Mouse (Mus musculus): Measurements from ENCODE around the gene Rnf130. TPM values are rescaled to one million over a fixed set of nuclear protein-coding genes. Genes with fewer than 3 reads are reported as not detected.

Gene Rnf130
- polyA plus RNA-seq, 1 experiment from 2014 or later: 75.0 TPM

DNA sequence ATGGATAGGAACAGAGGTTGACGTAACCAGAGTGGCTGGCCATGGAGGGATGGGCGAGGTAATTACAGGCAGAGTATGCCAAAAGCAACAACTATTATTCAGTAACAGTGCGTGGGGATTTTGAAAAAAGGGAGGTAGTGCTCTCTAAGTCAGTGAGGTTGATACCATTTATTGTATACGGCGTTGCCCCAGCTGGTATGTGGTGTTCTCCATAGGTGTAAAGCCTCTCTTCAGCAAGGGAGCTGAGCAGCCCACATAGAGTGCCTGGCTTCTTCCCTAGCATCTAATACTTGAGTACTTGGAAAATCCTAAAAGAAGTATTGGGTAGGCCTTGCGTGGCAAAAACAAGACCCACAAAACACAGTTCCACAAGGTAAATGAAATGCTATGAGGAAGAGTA is 33.1 kb downstream of the Rnf130 start:
- no peak overlapping the region for H3K27ac ChIP-seq (ENCODE audit: low read depth)
- H3K9me3 ChIP-seq (ENCODE audit: low read length): no peaks in the 10 kb centered on the region
- H3K4me3 ChIP-seq (ENCODE audit: low read depth, low read length): no peak overlapping the region
- peaks cover 5% of the 10 kb centered on the region for H3K36me3 ChIP-seq (replicated peaks; ENCODE audit: insufficient read depth, low read length)
- no peaks in the 10 kb centered on the region for H3K27me3 ChIP-seq (ENCODE audit: insufficient read depth, low read length)
- no peak for TF ChIP-seq CTCF (IDR thresholded peaks at IDR 0.05; ENCODE audit: low read depth)
- TF ChIP-seq EP300 (IDR thresholded peaks at IDR 0.05; ENCODE audit: low read depth): no peak
- H3K4me1 ChIP-seq (ENCODE audit: insufficient read depth): no peaks in the 10 kb centered on the region
- ATAC-seq: no peak
- no peak for DNase-seq
- WGBS (ENCODE audit: insufficient replicate concordance): 89% methylated on average over 6 of the region's 6 CpGs
- H3K4me2 ChIP-seq (ENCODE audit: low read depth, low read length): no peak overlapping the region
- no peak overlapping the region for H3K9ac ChIP-seq (replicated peaks)

DNA sequence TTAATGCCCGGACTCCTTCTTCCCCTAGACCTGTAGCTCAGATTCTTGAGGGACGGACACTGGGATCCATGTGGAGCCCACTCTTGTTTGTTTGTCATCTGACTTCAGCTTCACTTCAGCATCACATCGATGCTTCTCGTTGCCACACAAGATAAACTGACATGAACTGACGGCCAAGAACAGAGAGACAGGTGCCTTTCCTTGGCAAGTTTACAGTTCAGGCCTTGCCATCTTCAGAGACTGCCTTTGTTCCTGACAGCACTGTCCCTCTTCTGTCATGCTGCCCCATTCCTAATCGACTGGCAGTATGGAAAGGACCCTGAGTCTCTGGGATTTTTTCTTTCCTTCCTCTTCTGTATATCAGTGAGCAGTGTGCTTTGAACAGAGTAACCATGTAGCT is 33.9 kb downstream of the Rnf130 start:
- DNase-seq: no peak
- Histone ChIP-seq H3K27me3 (ENCODE audit: insufficient read depth, low read length) (no peaks in the 10 kb centered on the region), H3K9ac (replicated peaks) (no peak overlapping the region), H3K9me3 (ENCODE audit: low read length) (no peaks in the 10 kb centered on the region), H3K27ac (ENCODE audit: low read depth) (no peak overlapping the region), H3K36me3 (replicated peaks; ENCODE audit: insufficient read depth, low read length) (peaks cover 2% of the 10 kb centered on the region), H3K4me2 (ENCODE audit: low read depth, low read length) (no peak overlapping the region), H3K4me1 (ENCODE audit: insufficient read depth) (no peaks in the 10 kb centered on the region), H3K4me3 (ENCODE audit: low read depth, low read length) (no peak overlapping the region)
- WGBS (ENCODE audit: insufficient replicate concordance): 73% methylated on average over 6 of the region's 6 CpGs
- no peak for ATAC-seq
- TF ChIP-seq CTCF (IDR thresholded peaks at IDR 0.05; ENCODE audit: low read depth) (no peak), EP300 (IDR thresholded peaks at IDR 0.05; ENCODE audit: low read depth) (no peak)

DNA sequence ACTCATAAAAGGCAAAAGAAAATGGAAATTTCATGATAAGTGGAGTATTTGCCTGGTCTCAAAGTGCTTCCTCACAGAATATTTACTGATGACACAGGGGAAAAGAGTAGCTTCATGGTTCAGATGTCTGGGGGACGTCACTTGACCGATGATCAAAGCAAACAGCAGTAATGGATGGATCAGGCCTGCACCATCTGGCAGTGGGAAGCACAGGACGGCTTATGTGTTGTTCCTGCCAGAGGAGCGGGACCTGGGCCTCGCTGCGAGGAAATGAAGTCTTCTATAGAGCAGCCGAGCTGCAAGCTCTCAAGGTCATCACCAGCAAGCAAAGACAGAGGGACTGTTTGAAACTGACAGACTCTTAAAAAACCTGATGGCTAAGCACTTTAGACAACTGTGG is 37.0 kb downstream of the Rnf130 start:
- no peak overlapping the region for H3K4me3 ChIP-seq (ENCODE audit: low read depth, low read length)
- no peak for DNase-seq
- H3K27me3 ChIP-seq (ENCODE audit: insufficient read depth, low read length): no peaks in the 10 kb centered on the region
- TF ChIP-seq CTCF (IDR thresholded peaks at IDR 0.05; ENCODE audit: low read depth): no peak
- no peak for TF ChIP-seq EP300 (IDR thresholded peaks at IDR 0.05; ENCODE audit: low read depth)
- no peaks in the 10 kb centered on the region for H3K9me3 ChIP-seq (ENCODE audit: low read length)
- no peak overlapping the region for H3K9ac ChIP-seq (replicated peaks)
- no peak overlapping the region for H3K27ac ChIP-seq (ENCODE audit: low read depth)
- 61% methylated on average over 7 of the region's 7 CpGs for WGBS (ENCODE audit: insufficient replicate concordance)
- no peak overlapping the region for H3K4me2 ChIP-seq (ENCODE audit: low read depth, low read length)
- H3K4me1 ChIP-seq (ENCODE audit: insufficient read depth): no peaks in the 10 kb centered on the region
- H3K36me3 ChIP-seq (replicated peaks; ENCODE audit: insufficient read depth, low read length): no peaks in the 10 kb centered on the region; the same call in 1 of the 2 replicates
- no peak for ATAC-seq

DNA sequence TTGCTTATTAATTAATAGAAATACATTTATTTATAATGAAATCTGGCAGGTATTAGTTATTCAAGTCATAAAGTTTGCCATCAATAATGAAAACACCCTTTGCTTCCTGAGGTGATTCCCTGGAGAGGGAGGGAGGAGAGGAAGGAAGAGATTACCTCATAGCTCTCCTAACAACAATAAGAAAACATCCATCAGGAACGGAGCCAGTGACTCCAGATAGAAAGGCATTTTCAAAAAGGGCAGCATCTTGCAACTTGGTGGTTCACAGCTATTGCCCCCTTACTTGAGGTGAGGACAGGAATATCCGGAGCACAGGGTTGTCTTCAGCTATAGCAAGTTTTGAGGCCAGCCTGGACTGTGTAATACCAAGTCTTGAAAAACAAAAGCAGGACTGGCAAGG is 40.9 kb downstream of the Rnf130 start:
- no peaks in the 10 kb centered on the region for H3K27me3 ChIP-seq (ENCODE audit: insufficient read depth, low read length)
- H3K9ac ChIP-seq (replicated peaks): no peak overlapping the region
- WGBS (ENCODE audit: insufficient replicate concordance): 77% methylated on average over 2 of the region's 2 CpGs
- DNase-seq (no peak), ATAC-seq (no peak)
- no peaks in the 10 kb centered on the region for H3K9me3 ChIP-seq (ENCODE audit: low read length)
- no peak overlapping the region for H3K4me3 ChIP-seq (ENCODE audit: low read depth, low read length)
- H3K4me2 ChIP-seq (ENCODE audit: low read depth, low read length): no peak overlapping the region
- no peaks in the 10 kb centered on the region for H3K4me1 ChIP-seq (ENCODE audit: insufficient read depth)
- H3K27ac ChIP-seq (ENCODE audit: low read depth): no peak overlapping the region
- no peak for TF ChIP-seq CTCF (IDR thresholded peaks at IDR 0.05; ENCODE audit: low read depth)
- no peak for TF ChIP-seq EP300 (IDR thresholded peaks at IDR 0.05; ENCODE audit: low read depth)
- H3K36me3 ChIP-seq (replicated peaks; ENCODE audit: insufficient read depth, low read length): peaks cover under 1% of the 10 kb centered on the region; the same call in 1 of the 2 replicates

DNA sequence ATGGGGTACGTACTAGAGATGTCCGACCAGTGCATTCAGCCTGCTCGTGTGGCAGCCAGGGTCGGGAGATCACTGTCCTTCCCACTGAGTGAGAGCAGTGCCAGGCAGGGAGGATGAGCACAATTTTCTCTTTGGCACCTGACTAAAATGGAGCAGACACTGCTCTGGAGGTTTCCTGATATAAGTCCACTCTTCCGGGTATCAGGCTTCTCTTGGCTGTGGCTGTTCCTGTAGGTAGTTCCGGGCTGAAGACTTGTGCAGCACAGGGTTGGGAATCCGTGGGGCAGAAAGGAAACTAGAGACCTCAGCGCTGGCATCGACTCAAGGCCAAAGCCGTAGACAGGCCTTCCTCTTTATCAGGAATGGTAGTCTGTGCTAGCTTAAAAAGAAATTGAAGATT is 48.7 kb downstream of the Rnf130 start:
- no peak overlapping the region for H3K9ac ChIP-seq (replicated peaks)
- ATAC-seq (no peak), DNase-seq (no peak)
- no peaks in the 10 kb centered on the region for H3K27me3 ChIP-seq (ENCODE audit: insufficient read depth, low read length)
- no peak overlapping the region for H3K4me2 ChIP-seq (ENCODE audit: low read depth, low read length)
- H3K36me3 ChIP-seq (replicated peaks; ENCODE audit: insufficient read depth, low read length): 0 out of 2 replicates have a peak, but pooled peaks cover 8% of the 10 kb centered on the region
- H3K4me1 ChIP-seq (ENCODE audit: insufficient read depth): no peaks in the 10 kb centered on the region
- no peak for TF ChIP-seq CTCF (IDR thresholded peaks at IDR 0.05; ENCODE audit: low read depth)
- no peak for TF ChIP-seq EP300 (IDR thresholded peaks at IDR 0.05; ENCODE audit: low read depth)
- H3K9me3 ChIP-seq (ENCODE audit: low read length): no peaks in the 10 kb centered on the region
- 86% methylated on average over 10 of the region's 10 CpGs for WGBS (ENCODE audit: insufficient replicate concordance)
- no peak overlapping the region for H3K4me3 ChIP-seq (ENCODE audit: low read depth, low read length)
- no peak overlapping the region for H3K27ac ChIP-seq (ENCODE audit: low read depth)

DNA sequence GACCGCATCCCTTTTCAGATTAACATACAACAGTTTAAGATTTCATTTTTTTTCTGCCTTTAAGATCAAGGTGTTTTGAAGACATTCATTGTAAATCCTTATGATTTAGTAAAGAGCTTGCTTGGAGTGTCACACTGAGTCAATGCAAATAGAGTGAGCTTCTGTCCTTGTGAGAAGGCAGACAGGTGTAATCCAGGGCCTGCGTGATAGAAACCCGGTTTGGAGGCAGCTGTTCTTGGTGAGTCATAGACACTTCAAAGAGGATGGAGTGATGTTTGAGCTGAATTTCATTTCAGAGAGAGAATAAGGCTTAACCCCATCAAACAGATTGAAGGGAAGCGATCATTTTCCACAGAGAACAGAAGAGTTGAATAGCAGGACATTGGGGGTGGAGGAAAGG is 51.6 kb downstream of the Rnf130 start:
- H3K36me3 ChIP-seq (replicated peaks; ENCODE audit: insufficient read depth, low read length): 0 out of 2 replicates have a peak, but pooled peaks cover 3% of the 10 kb centered on the region
- ATAC-seq: no peak
- no peak overlapping the region for H3K9ac ChIP-seq (replicated peaks)
- H3K27me3 ChIP-seq (ENCODE audit: insufficient read depth, low read length): no peaks in the 10 kb centered on the region
- WGBS (ENCODE audit: insufficient replicate concordance): 86% methylated on average over 4 of the region's 4 CpGs
- H3K9me3 ChIP-seq (ENCODE audit: low read length): no peaks in the 10 kb centered on the region
- H3K4me3 ChIP-seq (ENCODE audit: low read depth, low read length): no peak overlapping the region
- no peaks in the 10 kb centered on the region for H3K4me1 ChIP-seq (ENCODE audit: insufficient read depth)
- H3K27ac ChIP-seq (ENCODE audit: low read depth): no peak overlapping the region
- TF ChIP-seq EP300 (IDR thresholded peaks at IDR 0.05; ENCODE audit: low read depth) (no peak), CTCF (IDR thresholded peaks at IDR 0.05; ENCODE audit: low read depth) (no peak)
- H3K4me2 ChIP-seq (ENCODE audit: low read depth, low read length): no peak overlapping the region
- no peak for DNase-seq

All from liver, postnatal 0 days (tissue).